Mouse (Mus musculus): ENCODE results near the gene Olfr1033.

DNA sequence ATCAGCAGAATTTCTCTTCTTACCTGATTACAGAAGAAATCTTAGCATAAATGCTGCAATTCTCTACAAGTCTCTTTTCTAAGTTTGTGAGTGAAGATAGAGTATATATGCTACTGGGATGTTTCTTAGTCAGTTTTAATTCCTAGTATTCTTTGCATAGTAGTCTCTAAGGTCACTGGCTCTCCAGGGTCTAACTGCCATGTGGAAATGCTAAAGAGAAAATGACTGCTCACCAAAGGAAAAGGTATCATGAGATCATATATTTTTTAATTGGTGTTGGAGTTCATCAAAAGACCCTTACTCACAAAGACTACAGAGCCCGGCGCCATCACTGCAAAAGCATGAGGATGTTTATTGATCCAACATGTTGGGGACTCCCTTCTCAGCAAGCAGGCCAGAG lies 66.9 kb downstream of the Olfr1033 start, which contains the start of gene Olfr1037:
- TF ChIP-seq CTCF (IDR thresholded peaks at IDR 0.05; ENCODE audit: low read depth, low read length) (no peak), POLR2A (IDR thresholded peaks at IDR 0.05; ENCODE audit: insufficient read depth, low read length) (no peak), EP300 (IDR thresholded peaks at IDR 0.05; ENCODE audit: insufficient read depth, low read depth, low read length) (no peak)
